Mouse (Mus musculus) fat pad, adult 2 months (tissue): ENCODE measurements around the gene Pdik1l.
"Not testable (repeated sequence)": the region's sequence is repeated elsewhere in the genome, so short reads cannot be mapped to it uniquely, and the experiment has no call there.

Experiments used
- DNase-seq: peaks from one replicate; pipeline ENCODE4 v3.0.0-alpha.2; 2011; ENCODE audit warnings: low read depth, low spot score; ENCODE audit errors: extremely low read depth

The Pdik1l gene

DNA sequence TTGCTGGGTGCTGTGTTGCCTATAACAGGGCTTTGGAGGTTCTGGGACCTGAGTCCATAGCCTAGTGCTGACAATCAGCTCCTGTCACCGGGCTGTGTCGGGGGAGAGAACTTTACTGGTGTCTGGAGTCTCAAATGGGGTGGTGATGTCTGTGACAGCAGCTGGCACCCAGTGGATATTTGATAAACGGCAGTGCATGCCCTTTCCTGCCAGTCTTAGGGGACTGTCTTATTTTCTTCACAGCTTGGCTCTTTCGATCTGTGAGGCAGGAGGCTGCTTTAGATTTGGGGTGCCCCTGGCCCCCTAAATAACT, 11.8 kb upstream of the Pdik1l start:
- DNase-seq = no peak

DNA sequence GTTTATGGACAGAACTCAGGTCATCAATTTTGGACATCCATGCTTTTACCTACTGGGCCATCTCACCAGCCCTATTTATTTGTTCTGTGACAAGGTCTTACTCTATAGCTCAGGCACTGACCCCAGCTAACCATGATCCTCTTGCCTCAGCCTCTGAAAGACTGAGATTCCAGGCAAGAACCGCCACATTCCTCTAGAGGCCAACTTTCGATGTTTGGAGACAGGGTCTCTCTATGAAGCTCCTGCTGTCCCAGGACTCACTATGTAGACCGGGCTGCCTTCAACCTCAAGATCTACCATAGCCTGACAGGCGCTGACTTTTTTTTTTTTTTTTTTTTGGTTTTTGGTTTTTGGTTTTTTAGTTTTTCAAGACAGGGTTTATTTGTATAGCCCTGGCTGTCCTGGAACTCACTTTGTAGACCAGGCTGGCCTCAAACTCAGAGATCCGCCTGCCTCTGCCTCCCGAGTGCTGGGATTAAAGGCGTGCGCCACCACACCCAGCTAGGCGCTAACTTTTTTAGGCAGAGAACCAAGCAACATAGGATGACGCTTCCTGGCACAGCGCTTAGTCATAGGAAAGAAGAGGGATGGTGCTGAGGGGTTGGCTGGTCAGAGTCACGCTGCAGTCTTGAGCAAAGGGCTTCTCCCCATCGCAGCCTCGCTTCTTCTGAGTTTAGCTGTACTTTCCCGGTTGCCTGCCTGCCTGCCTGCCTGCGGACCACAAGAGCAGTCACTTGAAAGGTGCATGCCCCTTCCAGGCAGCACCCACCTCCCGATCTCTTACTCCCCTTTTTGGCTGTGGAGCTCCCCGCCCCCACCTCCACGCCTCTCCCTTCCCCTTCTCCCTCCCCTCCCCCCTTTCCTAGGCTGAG, 11.2 kb upstream of the Pdik1l start:
- no peak for DNase-seq

DNA sequence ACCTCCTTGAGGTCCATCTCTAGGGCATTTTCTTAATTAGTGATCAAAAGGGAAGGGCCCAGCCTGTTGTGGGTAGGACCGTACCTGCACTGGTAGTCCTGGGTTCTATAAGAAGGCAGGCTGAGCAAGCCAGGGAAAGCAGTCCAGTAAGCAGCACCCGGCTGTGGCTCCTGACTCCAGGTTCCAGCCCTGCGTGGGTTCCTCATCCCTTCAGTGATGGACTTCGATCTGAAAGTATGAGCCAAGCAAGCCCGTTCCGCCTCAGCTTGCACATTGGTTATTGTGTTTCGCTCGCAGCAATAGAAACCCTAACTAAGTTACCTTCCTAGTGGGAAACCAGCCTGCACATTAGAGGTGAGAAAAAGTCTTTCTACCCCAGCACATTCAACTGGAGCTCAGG, 9.7 kb upstream of the Pdik1l start:
- no peak for DNase-seq

DNA sequence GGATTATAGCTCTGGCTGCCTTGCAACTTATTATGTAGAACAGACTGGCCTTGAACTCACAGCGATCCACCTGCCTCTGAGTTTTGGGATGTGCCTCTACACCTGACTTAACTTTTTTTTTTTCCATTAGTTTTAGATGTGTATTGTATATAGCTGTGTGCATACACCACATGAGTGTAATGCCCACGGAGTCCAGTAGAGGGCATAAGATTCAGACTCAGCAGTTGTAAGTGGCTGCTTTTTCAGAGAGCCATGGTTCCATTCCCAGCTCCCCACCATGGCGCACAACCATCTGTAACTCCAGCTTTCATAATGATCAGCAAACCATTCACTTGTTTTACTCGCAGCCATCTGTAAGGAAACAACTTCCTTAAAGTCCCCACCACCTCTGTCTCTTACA, 8.8 kb upstream of the Pdik1l start:
- no peak for DNase-seq

DNA sequence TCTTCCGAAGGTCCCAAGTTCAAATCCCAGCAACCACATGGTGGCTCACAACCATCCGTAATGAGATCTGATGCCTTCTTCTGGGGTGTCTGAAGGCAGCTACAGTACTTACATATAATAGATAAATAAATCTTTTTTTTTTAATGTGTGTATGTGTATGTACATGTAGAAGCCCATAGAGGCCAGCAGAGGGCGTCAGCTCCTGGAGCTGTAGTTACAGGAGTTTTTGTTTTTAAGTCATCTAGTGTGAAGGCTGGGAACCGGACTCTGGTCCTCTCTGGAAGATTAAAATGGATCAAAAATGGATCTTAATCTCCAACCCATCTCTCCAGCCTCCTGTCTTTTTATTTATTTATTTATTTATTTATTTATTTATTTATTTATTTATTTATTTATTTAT, 8.4 kb upstream of the Pdik1l start:
- not testable (repeated sequence) for DNase-seq

DNA sequence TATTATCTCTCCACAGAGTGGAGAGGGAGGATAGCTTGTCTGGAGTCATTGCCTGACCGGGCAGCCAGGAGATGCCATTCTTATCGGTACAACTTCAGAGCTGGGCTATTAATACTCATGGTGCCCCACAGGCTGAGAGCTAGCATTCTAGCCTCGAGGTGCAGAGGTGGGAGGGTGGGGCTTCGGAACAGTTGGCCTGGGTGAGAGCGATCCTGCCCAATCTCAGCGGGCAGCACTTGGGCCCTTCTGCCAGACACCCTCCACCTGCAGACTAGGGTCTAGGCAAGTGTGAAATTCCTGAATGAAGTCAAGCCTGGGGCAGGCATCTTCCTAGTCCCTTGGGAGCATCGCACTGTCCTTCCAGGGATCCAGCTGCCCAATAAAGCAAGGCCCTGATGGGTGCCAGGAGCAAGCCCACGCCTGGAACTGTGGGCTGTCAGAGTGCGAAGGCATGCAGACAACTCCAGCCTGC, 6.0 kb upstream of the Pdik1l start:
- no peak for DNase-seq

DNA sequence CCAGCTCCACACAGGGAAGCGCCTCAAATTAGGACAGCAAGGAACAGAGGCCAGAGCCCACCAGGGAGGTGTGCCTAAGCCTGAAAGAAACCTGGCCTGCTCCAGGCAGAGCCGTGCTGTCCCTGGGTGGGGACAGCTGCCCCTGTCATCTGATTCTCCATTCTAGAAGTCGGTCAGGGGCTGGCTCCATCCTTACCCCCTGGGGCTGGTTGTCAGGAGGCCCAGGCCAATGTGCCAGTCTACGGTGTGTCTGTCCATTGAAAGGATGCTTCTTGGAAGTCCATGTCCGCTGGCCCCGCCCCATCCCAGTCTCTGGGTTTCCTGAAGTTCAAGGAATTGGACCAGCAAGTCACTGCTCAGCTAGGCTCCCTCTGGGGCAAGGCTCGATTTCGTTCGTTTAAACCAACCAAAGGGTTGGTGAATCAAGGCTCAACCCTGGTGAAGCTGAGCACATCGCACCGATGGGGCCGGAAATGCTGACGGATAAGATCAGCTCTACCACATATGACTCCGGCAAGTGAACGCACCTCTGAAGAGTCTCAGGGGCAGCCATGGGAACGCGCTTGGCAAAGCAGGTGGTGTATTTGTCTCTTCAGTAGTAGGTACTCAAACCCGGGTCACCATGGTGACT, 5.5 kb upstream of the Pdik1l start:
- no peak for DNase-seq

DNA sequence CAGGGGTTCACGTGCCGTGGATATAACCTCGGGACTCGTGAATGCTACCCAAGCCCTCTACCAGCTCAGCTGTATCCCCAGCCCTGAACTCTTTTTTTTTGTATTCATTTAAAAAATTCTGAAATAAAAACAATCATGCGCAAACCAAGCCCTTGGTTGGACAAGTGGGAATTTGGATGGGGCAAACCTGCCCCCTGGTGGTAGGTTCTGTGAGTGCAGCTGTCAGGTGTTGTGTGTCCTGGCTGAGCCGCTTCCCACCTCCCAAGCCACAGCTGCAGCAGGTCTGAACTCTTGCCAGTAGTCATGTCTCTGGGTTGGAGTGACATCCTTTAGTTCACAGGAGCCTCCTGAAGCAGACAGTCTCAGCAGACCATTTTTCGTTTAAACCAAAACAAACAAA, 4.4 kb upstream of the Pdik1l start:
- no peak for DNase-seq

DNA sequence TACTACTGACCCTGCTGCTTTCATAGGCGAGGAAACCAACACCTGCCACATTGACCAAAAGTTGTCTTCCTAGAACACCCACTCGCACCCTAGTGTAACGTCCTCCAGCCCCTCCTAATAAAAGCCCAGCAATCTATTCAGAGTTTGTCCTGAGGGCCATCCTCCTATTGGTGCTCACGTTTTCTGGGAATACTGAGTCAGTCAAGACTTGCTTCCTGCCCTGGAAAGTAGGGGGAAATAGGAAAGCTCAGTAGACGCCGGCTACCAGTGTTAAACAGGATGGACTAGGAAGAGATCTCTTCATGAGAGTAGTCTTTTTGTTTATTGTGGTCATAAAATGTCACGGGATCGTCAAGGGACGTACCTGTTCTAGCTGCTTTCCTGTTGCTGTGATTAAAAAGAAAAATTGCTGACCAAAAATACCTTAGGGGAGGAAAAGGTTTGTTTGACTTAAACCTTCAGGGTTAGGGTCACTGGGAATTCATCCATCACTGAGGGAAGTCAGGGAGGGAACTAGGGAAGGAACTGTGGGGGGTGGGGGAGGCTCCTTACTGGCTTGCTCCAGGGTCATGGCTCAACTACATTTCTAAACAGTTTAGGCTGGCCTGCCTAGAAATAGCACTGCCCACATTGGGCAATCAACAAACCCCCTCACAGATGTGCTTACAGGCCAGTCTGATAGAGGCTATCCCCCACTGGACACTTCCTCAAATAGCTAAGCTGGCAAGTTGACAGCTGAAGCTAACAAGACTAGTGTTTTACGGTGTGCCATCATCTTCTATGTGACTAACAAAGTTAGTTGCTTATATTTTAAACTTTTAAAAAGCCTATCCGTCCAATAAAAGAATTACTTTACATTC, 932 bp upstream of the Pdik1l start:
- DNase-seq = no peak

DNA sequence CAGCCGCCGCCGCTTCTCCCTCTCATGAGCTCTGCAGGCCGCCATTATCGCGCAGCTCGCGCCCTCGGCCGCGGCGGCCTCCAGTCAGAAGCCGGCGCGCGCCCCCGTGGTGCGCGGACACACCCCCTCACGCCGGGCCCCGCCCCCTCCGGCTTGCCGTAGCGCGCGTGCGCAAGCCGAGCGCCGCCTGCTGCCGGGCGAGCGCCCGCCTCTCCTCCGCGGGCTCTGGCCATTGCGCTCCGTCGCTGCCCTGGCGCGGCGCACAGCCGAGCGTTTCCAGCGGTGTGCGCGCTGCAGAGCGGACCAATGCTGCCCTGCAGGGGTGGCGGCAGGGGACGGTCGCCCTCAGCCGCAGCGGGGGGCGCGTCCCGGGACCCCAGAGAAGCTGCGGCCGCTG, 529 bp downstream of the Pdik1l start:
- no peak for DNase-seq

DNA sequence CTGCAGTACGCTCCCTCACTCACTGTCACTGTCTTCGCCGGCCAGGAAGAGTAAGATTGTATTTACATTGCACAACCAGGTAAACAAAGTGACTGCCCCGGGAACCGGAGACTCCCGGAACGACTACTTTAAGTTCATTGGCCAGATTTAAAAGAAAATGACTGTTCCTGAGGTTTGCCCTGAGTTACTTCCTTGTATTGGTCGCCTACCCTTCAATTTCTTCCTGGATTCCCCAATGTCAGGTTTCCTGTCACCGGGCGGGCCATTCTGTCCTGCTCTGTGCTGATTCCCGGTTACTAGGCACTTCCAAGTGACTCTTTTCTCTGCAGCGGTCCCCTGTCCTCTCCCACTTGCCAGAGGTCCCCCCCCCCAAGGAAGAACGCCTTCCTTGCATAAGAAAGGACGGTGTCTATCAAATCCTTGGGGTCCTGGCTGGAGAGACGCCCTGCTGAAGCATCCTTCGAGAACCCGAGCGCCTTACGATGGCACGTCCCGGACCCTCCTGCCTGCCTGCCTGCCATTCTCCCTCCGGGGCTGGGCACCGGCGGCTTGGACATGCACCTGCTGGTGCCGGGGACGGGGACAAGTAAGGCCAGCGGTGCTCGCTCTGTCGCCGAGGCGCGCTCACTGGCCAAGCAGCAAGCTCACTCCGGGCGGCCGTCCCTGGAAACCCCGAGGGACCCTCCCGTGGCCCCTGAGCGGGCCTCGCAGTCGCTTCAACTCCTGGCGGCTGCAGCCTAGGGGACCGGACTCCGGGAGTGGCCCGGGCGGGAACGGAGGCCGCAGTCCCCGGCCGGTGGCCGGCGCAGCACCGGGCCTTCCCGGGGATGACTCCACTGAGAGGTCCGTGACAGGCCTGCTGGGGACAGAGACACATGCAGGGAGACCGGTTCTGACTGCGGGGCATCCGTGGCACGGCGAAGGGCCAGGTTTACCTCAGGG, 1.2 kb downstream of the Pdik1l start:
- DNase-seq = no peak

DNA sequence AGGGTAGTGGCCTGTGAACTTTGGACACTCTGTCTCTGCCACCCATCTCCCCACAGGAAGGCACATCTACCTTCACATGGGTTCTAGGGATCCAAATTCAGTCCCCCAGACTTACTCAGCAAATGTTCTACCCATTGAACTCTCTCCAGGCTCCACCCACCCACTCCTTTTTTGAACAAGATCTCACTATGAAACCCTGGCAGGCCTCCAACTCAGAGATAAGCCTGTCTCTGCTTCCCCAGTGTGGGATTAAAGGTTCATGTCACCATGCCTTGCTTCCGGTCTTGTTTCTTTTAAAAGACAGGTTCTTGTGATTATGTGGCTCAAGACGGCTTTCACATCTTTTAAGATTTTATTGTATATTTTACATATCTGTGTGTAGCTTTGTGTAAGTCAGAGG, 2.8 kb downstream of the Pdik1l start:
- DNase-seq = no peak

DNA sequence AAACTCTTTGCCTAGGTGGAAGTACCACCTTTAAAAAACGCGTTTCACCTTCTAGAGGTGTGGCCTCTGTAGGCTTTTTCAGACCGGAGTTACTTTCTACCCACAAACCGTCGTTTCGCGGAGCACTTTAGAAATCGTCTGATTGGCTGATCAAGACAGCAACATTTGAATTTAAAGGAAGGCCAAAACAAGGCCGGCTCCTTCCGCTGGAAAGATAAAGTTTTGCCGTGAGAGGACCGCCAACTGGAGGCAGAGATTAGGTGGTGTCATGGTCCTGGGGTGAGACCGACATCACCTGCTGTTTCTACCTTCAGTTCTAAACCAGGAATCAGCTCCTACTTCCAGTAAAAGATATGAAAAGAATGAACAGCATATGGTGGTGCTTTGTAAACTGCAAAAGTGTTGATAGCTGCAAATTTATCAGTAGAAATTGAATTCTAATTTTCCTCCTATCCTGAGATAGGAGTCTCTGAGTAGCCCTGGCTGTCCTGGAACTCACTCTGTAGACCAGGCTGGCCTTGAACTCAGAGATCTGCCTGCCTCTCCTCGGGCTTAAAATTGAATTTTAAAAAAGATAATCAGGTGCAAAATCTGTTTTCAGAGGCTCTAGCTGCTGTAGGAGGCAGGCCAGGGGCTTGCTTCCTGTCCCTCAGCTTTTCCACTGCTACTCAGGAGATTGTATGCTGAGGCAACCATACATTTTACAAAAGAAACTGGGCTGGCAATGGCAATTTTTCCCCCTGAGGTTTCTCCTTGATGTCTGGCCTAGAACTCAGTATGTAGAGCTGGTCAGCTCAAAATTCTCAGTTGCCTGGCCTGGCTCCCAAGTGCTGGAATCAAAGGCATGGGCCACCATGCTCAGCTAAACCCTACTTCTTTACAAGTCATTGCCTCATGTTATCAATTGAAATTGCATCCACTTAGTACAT, 14.0 kb downstream of the Pdik1l start:
- peak; percentile 62 for DNase-seq

DNA sequence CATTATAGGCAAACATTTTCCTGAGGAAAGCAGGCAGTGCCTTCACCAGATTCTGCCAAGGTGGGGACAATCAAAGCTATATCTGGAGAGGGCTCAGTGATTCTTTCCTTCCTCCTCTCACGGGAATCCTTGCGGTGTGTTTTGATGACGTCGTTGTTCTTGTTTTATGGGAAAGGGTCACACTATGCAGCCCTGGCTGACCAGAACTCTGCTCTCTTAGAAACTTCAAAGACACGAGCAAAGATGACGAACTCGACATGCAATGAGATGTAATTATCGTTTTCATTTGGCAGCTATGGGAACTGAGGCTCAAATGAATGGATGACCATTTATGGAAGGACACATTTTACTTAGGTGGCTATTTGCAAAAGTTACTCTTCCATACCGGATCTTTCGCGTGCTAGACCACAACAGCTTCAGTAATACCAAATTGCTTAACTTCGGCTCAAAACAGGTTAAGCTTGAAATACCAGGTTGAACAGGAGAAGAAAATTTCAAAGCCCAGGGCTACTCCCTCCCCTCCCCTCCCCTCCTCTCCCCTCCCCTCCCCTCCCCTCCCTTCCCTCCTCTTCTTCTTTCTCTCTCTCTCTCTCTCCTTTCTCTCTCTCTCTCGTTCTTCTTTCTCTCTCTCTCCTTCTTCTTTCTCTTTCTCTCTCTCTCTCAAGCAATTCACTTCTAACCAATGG, 14.8 kb downstream of the Pdik1l start:
- DNase-seq = peak; percentile 40

DNA sequence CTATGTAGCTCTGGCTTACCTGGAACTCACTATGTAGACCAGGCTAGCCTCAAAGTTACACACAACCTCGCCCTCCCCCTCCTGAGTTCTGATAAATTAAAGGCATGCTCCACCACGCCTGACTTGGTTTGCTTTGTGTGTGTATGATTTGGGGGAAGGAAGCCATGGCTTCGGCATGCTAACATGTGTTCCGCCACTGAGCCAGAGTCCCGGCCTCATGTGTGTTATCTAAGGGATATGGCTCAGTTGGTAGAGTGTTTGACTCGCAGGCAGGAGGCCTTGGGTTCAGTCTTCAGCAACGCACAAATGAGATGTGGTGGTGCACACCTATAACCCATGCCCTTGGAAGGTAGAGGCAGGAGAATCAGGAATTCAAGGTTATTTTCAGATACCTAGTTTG, 15.7 kb downstream of the Pdik1l start:
- DNase-seq = no peak

DNA sequence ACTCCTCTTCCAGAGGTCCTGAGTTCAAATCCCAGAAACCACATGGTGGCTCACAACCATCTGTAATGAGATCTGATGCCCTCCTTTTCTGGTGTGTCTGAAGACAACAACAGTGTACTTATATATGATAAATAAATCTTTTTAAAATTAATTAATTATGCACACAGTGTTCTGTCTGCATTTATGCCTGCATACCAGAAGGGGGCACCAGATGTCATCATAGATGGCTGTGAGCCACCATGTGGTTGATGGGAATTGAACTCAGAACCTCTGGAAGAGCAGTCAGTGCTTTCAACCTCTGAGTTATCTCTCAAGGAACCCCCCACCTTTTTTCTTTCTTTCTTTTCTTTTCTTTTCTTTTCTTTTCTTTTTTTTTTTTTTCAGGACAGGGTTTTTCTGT, 18.1 kb downstream of the Pdik1l start:
- DNase-seq = not testable (repeated sequence)

DNA sequence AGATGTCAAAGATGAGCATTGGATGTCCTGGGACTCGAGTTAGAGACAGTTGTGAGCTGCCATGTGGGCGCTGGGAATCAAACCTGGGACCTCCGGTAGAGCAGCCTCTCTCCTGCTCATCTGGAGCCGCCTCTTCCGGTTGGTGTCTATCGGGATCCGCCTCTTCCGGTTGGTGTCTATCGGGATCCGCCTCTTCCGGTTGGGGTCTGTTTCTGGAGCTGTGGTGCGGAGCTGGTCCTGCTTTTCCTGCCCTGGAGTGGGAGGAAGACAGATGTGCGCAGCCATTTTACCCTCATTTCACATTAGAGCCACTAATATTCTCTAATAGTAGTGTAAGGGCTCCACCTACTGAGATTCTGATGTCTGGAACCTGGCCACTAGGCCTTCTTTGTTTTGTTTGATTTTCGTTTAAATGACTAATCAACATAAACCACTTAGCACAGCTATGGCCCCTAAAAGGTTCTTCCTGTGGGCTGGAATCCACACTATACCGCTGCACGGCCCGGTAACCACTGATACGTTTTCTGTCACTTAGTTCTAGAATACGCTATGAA, 19.5 kb downstream of the Pdik1l start:
- no peak for DNase-seq

DNA sequence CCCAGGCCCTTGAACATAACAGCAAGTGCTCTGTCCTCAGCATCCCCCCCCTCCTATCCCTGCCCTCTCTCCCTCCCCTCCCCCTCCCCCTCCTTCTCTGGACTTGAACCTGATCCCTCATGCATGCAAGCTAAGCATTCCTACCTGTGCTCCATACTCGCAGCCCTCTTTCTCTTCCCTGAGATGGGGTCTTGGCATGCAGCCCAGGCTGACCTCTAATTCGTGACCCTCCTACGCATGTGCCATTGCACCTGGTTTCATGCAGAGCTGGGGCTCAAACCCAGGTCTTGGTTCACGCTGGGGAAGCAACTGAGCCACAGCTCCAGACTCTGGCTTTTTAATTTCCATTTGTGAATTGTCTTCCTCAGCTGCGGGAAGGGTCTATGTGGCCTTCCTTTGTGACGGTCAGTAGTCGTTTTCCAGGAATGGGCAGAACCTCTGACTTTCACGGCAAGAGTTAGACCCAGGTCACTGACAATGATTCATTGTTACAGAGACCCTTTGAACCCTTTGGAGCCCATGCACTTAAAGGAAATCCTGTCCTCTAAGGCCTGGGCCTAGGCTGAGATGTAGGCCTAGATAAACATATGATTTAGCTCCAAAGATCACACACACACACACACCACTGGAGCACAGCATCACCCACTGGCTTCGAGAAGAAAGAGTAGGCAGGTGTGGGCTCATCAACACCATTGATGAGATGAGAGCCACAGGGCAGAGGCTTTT, 21.7 kb downstream of the Pdik1l start:
- no peak for DNase-seq
